Mouse (Mus musculus): ENCODE results near the gene Oprm1. TPM values are rescaled to one million over a fixed set of nuclear protein-coding genes. Genes with fewer than 3 reads are reported as not detected.

The Oprm1 gene
- polyA plus RNA-seq (2017; shearing (Covaris generic)) = 1 to 10 TPM; 1.3 to 1.7 TPM

DNA sequence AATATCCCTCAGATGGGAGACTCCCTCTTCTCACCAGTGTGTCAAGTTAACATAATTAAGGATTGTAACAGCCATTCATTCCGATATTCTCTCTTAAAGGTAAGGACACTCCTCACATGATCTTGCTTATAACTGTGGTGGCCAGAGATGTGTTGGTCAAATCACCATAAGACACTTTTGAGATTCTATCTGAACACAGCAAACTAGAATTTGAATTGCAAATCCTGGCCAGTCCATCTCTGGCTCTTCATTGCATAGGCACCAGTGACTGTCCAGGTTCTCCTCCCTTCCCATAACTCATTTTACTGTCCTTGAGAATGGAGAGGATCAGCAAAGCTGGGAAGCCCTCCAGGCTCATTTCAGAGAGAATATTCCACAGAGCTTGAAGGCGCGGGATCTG lies at the start of gene Oprm1:
TSS of gene Oprm1 (plus strand) at position 301 of the 400 bp plus-strand sequence.

GRCm38 (mm10) chr10:6761287-6761811 lies 3.0 kb downstream of the Oprm1 start, which contains the start of gene Gm10945:
Gene Gm10945, minus strand, starts transcription at chr10:6761761.

GRCm38 (mm10) chr10:7052315-7053017 lies 294.2 kb downstream of the Oprm1 start, which contains the start of gene Ipcef1:
Gene Ipcef1, minus strand, starts transcription at chr10:7052478.

Other genes starting within 250 kb of the Oprm1 start
- gene Gm10945, start 3.3 kb downstream of the Oprm1 start, polyA plus RNA-seq (2017; shearing (Covaris generic)) = not detected

Data from inflammation-experienced regulatory T-cells (primary cell).